Mouse (Mus musculus): ENCODE data around the gene Slc25a41. TPM values are rescaled to one million over a fixed set of nuclear protein-coding genes. Genes with fewer than 3 reads are reported as not detected.

The Slc25a41 gene
- polyA plus RNA-seq, 2 experiments from 2014 or later, result not detected

- peak; percentile 99 for ATAC-seq
Measured at GRCm38 (mm10) chr17:56990115-56990746, 51.2 kb downstream of the Slc25a41 start, which contains the start of gene Clpp. Gene Clpp, plus strand, starts transcription at chr17:56990305.

DNA sequence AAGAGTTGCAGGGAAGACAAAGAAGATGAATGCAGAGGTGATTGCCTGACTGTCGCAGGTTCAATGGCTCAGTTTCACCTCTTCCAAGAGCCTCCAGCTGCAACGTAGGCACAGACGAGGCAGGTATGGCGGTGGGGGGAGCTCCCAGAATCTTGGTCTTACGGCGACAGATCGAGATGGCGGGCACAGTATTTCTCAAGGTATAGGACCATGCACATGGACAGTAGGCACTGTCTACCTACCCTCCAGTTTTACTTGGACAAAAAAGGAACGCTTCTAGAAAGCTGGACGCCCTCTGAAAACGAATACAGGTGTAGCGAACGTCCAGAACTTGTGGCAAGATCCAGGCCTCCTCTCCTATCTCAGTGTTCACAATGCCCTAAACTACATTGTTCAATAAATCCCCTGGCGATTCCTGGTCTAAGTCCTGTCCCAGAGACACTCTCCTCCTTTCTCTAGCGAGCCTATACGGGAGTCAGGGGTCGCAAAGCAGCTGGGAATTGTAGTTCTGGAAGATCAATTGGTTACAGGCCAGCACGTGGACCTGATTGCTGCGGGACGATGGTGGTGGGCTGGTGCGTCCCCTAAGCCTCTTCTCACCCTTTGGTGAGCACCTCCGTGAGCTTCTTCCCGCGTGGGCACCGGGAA lies 51.9 kb downstream of the Slc25a41 start:
- peak; percentile 71 for ATAC-seq

- ATAC-seq, result no peak
Measured at GRCm38 (mm10) chr17:56988921-56989430, 52.5 kb downstream of the Slc25a41 start.

- no peak for ATAC-seq
Measured at GRCm38 (mm10) chr17:56988441-56988840, 53.0 kb downstream of the Slc25a41 start.

- no peak for ATAC-seq
Measured at GRCm38 (mm10) chr17:56986105-56986805, 55.2 kb downstream of the Slc25a41 start.

DNA sequence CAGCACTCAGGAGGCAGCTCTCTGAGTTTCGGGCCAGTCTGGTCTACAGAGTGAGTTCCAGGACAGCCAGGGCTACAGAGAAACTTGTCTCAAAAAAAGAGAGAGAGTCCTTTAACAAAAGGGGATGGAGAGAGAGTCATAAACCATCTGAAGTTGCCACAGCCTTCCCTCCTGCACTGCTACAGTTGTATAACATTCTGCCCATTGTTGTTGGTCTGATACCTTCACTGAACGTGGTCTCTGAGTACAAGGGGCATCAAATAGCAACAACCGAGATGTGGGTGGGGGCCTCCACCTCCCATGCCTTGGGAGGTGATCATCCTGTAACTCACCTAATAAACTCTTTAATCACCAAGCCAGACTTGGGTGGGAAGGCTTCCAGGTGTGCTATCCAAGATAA lies 55.8 kb downstream of the Slc25a41 start:
- no peak for ATAC-seq

DNA sequence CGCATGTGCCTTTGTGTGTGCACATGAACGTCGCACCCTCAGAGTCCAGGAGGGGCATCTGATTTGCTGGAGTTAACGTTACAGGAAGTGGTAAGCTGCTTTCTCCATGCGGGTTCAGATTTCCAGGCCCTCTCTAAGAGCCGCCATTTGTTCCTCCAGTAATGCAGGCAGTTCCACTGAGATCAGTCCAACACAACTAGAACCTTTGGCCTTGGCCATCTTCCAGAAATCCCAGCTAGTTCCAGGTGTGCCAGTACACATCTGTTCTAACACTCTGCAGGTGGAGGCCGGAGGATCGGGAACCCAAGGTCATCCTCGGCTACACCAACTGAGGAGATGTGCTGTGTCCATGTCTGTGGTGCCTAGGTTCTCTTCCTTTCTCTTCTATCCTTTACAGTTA lies 56.6 kb downstream of the Slc25a41 start:
- no peak for ATAC-seq

Other genes with a start within 250 kb of the Slc25a41 start
- gene Rfx2, start 210.6 kb downstream of the Slc25a41 start, polyA plus RNA-seq (2017; shearing (Covaris generic)), result 1 to 10 TPM; 1.2 to 2.1 TPM
- gene Acsbg2, start 167.2 kb downstream of the Slc25a41 start, polyA plus RNA-seq (2017; shearing (Covaris generic)), result under 1 TPM in 1 of 2 experiments, not detected in 1; 0.12 TPM
- under 1 TPM in 1 of 2 experiments, not detected in 1; 0.31 TPM for gene 1700061G19Rik, start 166.2 kb downstream of the Slc25a41 start, polyA plus RNA-seq (2017; shearing (Covaris generic))
- gene Mllt1, start 106.2 kb downstream of the Slc25a41 start, polyA plus RNA-seq (2017; shearing (Covaris generic)), result 1 to 10 TPM; 4.5 to 7.0 TPM
- under 1 TPM in 1 of 2 experiments, not detected in 1; 0.16 TPM for gene Acer1, start 59.5 kb downstream of the Slc25a41 start, polyA plus RNA-seq (2017; shearing (Covaris generic))
- gene Clpp, start 51.3 kb downstream of the Slc25a41 start, polyA plus RNA-seq (2017; shearing (Covaris generic)), result 100 to 1,000 TPM; 108 to 110 TPM
- 10 to 100 TPM; 21.6 to 25.1 TPM for gene Alkbh7, start 44.3 kb downstream of the Slc25a41 start, polyA plus RNA-seq (2017; shearing (Covaris generic))
- gene Pspn, start 41.6 kb downstream of the Slc25a41 start, polyA plus RNA-seq (2017; shearing (Covaris generic)), result not detected
- 100 to 1,000 TPM in 1 of 2 experiments, 10 to 100 TPM in 1; 72.1 to 102 TPM for gene Gtf2f1, start 30.4 kb downstream of the Slc25a41 start, polyA plus RNA-seq (2017; shearing (Covaris generic))
- 1 to 10 TPM in 1 of 2 experiments, not detected in 1; 1.5 TPM for gene Gm17949, start 30.2 kb downstream of the Slc25a41 start, polyA plus RNA-seq (2017; shearing (Covaris generic))
- 10 to 100 TPM; 16.0 to 29.4 TPM for gene Khsrp, start 10.1 kb downstream of the Slc25a41 start, polyA plus RNA-seq (2017; shearing (Covaris generic))
- gene Crb3, start 17.5 kb upstream of the Slc25a41 start, polyA plus RNA-seq (2017; shearing (Covaris generic)), result 1 to 10 TPM; 2.1 to 2.9 TPM
- gene Slc25a23, start 18.2 kb upstream of the Slc25a41 start, polyA plus RNA-seq (2017; shearing (Covaris generic)), result 1 to 10 TPM; 2.3 to 3.4 TPM
- gene Dennd1c, start 36.9 kb upstream of the Slc25a41 start, polyA plus RNA-seq (2017; shearing (Covaris generic)), result 100 to 1,000 TPM; 215 to 337 TPM
- gene Tubb4a, start 46.1 kb upstream of the Slc25a41 start, polyA plus RNA-seq (2017; shearing (Covaris generic)), result 1 to 10 TPM; 4.3 to 7.8 TPM
- 10 to 100 TPM in 1 of 2 experiments, 1 to 10 TPM in 1; 8.2 to 11.9 TPM for gene Tnfsf9, start 63.7 kb upstream of the Slc25a41 start, polyA plus RNA-seq (2017; shearing (Covaris generic))
- under 1 TPM in 1 of 2 experiments, not detected in 1; 0.52 TPM for gene Cd70, start 108.1 kb upstream of the Slc25a41 start, polyA plus RNA-seq (2017; shearing (Covaris generic))
- gene Tnfsf14, start 152.5 kb upstream of the Slc25a41 start, polyA plus RNA-seq (2017; shearing (Covaris generic)), result 10 to 100 TPM in 1 of 2 experiments, 1 to 10 TPM in 1; 5.9 to 11.7 TPM
- gene C3, start 186.5 kb upstream of the Slc25a41 start, polyA plus RNA-seq (2017; shearing (Covaris generic)), result 1 to 10 TPM in 1 of 2 experiments, under 1 TPM in 1; 0.85 to 1.3 TPM
- gene Gpr108, start 206.8 kb upstream of the Slc25a41 start, polyA plus RNA-seq (2017; shearing (Covaris generic)), result 10 to 100 TPM; 62.0 to 94.4 TPM
- gene Trip10, start 207.8 kb upstream of the Slc25a41 start, polyA plus RNA-seq (2017; shearing (Covaris generic)), result 1 to 10 TPM; 2.6 to 3.6 TPM
- 100 to 1,000 TPM in 1 of 2 experiments, 10 to 100 TPM in 1; 88.9 to 130 TPM for gene Vav1, start 237.4 kb upstream of the Slc25a41 start, polyA plus RNA-seq (2017; shearing (Covaris generic))

All from CD4-positive, CD25-positive, alpha-beta regulatory T cell, adult 4 months (primary cell).